Mouse (Mus musculus) embryonic fibroblast, embryonic 13.5 days (primary cell): ENCODE measurements around the gene A130010J15Rik.

ENCODE experiments used
- CTCF ChIP-seq: IDR thresholded peaks from 2 replicates; pipeline ENCODE4 v1.5.1; 2011; ENCODE audit warnings: mild to moderate bottlenecking, control low read depth, low read length, moderate library complexity, borderline replicate concordance; ENCODE audit not compliant: insufficient read depth
- POLR2A ChIP-seq: IDR thresholded peaks from 2 replicates; pipeline ENCODE4 v1.6.1; 2011; ENCODE audit warnings: low read depth, mild to moderate bottlenecking, control low read depth, low read length, moderate library complexity

DNA sequence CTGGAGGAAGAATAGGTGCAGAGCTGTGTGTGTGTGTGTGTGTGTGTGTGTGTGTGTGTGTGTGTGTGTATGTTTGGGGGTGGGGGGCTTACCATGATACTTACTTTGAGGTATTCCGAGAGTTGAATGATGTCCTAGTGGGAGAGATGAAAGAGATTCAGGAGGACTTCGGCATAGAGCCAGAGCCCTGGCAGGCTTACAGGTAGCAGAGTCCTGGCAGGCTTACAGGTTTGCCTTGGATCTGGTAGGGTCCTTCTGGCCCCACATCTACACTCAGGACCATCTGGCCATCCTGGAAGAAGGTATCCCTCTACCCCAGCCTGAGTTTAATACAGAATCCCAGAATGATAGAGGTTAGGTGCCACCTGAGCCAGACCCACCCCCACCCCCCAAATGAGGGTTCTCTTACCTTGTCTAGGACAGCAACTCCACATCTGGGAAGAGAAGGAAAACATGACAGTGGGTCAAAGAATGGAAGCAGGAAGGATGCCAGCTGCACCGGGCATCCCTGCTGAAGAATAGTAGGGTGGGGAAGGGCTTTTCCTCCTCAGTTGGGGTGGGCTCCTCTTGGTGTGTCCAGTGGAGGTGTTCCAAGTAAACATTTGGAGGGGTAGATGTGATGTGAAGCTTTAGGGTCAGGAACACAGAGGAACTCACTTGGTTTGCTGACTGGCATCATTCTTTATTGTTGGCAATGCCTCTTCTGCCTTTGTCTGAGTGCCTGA, 26.7 kb downstream of the A130010J15Rik start:
- TF ChIP-seq POLR2A, result no peak
- no peak for TF ChIP-seq CTCF
